Mouse (Mus musculus): ENCODE results near the gene Hist1h4h.
"Not testable (repeated sequence)": the region's sequence is repeated elsewhere in the genome, so short reads cannot be mapped to it uniquely, and the experiment has no call there.

Gene Hist1h4h

DNA sequence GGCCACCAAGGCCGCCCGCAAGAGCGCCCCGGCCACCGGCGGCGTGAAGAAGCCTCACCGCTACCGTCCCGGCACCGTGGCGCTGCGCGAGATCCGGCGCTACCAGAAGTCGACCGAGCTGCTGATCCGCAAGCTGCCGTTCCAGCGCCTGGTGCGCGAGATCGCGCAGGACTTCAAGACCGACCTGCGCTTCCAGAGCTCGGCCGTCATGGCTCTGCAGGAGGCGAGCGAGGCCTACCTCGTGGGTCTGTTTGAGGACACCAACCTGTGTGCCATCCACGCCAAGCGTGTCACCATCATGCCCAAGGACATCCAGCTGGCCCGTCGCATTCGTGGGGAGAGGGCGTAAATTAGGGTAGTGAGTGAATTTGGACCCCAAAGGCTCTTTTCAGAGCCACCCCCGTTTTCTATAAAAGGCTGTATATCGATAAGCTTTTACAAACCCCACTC lies 45.0 kb downstream of the Hist1h4h start:
- DNase-seq (ENCODE audit: low read depth, low spot score): not testable (repeated sequence)

DNA sequence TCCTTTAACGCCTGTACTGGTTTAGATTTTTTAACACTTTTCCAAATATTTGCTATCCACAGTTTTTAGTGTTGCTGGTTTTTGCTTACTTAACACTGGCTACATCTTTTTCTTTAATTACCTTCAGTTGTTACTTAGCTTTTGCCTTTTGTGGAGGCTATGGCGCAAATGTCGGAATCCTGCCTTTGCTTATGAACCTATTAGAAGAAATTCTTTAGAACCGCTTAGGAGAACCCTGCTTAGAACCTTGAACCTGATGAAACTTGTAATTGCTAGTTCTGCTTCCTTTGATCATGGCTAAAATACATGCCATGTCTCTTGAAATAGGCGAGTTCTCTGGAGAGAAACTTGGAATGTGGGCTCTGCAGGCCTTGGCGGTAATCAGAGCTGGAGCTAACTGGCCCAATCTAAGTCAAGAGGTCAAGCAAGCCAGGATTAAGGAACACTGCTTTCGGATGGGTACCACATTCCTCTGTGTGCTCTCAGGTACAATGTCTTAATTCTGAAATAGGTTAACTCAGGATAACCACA lies 45.6 kb downstream of the Hist1h4h start:
- no peak for DNase-seq (ENCODE audit: low read depth, low spot score)

GRCm38 (mm10) chr13:23576906-23577639 lies 46.2 kb downstream of the Hist1h4h start:
- no peak for DNase-seq (ENCODE audit: low read depth, low spot score)

GRCm38 (mm10) chr13:23577835-23578234 lies 47.0 kb downstream of the Hist1h4h start:
- no peak for DNase-seq (ENCODE audit: low read depth, low spot score)

All from mesoderm, embryonic 11.5 days (tissue).